Mouse (Mus musculus): Measurements from ENCODE around the gene Gpatch3. TPM values are rescaled to one million over a fixed set of nuclear protein-coding genes. Genes with fewer than 3 reads are reported as not detected.

The Gpatch3 gene
- total RNA-seq, 2 experiments from 2014 or later, result 8.5 to 8.7 TPM

- intact Hi-C loops (cut with DNase I), result no loop called here
- DNase-seq (ENCODE audit: extremely low spot score in 1 of 2, low spot score in 2 of 2), result no peak
- Histone ChIP-seq H3K27ac (no peak overlapping the region), H3K4me3 (no peak overlapping the region)
- peak; percentile 20 for TF ChIP-seq CTCF (IDR thresholded peaks at IDR 0.05)
Measured at GRCm38 (mm10) chr4:133612416-133612815, 37.9 kb downstream of the Gpatch3 start.

DNA sequence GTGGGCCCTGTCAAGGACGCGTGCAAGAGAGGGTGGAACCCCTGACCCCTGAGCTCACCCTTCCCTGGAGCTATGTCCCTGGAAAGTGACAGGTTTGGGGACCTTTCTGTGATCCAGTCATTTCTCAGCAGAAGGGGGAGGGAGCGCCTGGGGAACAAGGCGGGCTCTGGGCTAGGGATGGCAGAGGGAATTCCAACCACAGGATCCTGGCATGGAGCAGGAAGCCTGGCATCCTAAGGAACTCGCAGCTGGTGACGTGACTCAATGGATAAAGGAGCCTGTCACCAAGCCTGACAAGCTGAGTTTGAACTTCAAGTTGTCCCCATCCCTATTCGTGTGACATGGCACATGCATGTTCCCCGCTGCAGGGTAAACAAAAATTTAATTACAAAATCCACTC lies 38.5 kb downstream of the Gpatch3 start:
- Histone ChIP-seq H3K4me3 (no peak overlapping the region), H3K27ac (no peak overlapping the region)
- intact Hi-C loops (cut with DNase I), result no loop called here
- no peak for TF ChIP-seq CTCF (IDR thresholded peaks at IDR 0.05)
- DNase-seq (ENCODE audit: extremely low spot score in 1 of 2, low spot score in 2 of 2), result no peak

DNA sequence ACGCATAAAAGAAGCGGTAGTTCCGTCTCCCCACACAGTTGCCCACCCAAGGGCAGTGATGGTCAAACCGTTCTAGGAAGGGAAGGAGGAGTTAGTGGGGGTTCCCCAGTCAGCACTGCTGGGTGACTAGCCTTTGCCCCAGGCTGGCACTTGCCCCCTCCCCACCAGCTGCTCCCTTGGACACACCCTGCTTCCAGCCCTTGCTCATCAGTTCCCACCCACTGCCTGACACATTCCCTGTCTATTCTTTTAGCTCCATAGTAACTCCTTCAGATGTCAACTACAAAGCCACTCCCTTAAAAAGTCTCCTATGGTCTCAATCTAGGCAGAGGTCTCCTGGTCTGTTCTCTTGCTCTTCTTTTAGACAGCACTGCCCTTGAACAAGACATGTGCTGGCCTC lies 39.3 kb downstream of the Gpatch3 start:
- H3K4me3 ChIP-seq, result no peak overlapping the region
- no peak for TF ChIP-seq CTCF (IDR thresholded peaks at IDR 0.05)
- intact Hi-C loops (cut with DNase I), result no loop called here
- peak overlapping the region; percentile 62 for H3K27ac ChIP-seq
- no peak for DNase-seq (ENCODE audit: extremely low spot score in 1 of 2, low spot score in 2 of 2)

DNA sequence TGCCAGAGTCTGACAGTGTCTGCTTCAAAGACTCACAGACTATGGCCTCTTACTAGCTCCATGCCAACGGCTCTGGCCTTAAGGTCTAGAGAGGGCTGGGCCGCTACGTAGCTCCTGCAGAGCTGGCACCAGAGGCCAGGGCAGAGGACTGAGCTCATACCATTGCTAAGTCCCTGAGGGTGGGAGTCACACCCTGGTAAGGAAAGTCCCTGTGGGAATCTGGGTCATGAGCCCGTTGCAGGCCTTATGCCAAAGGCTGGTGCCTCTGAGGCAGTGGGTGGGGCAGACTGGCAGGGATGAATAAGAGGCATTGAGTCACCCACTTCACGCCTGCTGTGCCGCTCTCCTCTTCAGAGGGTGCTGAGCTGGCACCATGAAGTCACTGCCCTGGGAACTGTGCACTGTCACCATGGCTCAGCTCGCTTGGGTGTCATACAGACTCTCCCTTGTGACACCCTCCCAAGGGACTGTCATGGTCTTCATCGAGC lies 39.8 kb downstream of the Gpatch3 start:
- H3K4me3 ChIP-seq, result no peak overlapping the region
- DNase-seq (ENCODE audit: extremely low spot score in 1 of 2, low spot score in 2 of 2), result peak; percentile 70 to 75
- H3K27ac ChIP-seq, result peak overlapping the region; percentile 75
- intact Hi-C loops (cut with DNase I), result no loop called here
- no peak for TF ChIP-seq CTCF (IDR thresholded peaks at IDR 0.05)

- no peak for TF ChIP-seq CTCF (IDR thresholded peaks at IDR 0.05)
- intact Hi-C loops (cut with DNase I), result no loop called here
- no peak overlapping the region for H3K4me3 ChIP-seq
Measured at GRCm38 (mm10) chr4:133615416-133615815, 40.9 kb downstream of the Gpatch3 start.

GRCm38 (mm10) chr4:133617936-133618335 lies 43.4 kb downstream of the Gpatch3 start:
- no peak for TF ChIP-seq CTCF (IDR thresholded peaks at IDR 0.05)
- intact Hi-C loops (cut with DNase I), result no loop called here
- Histone ChIP-seq H3K27ac (no peak overlapping the region), H3K4me3 (no peak overlapping the region)
- DNase-seq (ENCODE audit: extremely low spot score in 1 of 2, low spot score in 2 of 2), result no peak

More at GRCm38 (mm10) chr4:133615416-133615815, 40.9 kb downstream of the Gpatch3 start:
- no peak overlapping the region; the same call in 1 of the 2 replicates for H3K27ac ChIP-seq
- no peak for DNase-seq (ENCODE audit: extremely low spot score in 1 of 2, low spot score in 2 of 2)

- intact Hi-C loops (cut with DNase I), result no loop called here
- no peak for DNase-seq (ENCODE audit: extremely low spot score in 1 of 2, low spot score in 2 of 2)
- TF ChIP-seq CTCF (IDR thresholded peaks at IDR 0.05), result no peak
- Histone ChIP-seq H3K4me3 (no peak overlapping the region), H3K27ac (no peak overlapping the region)
Measured at GRCm38 (mm10) chr4:133619473-133620136, 45.1 kb downstream of the Gpatch3 start.

DNA sequence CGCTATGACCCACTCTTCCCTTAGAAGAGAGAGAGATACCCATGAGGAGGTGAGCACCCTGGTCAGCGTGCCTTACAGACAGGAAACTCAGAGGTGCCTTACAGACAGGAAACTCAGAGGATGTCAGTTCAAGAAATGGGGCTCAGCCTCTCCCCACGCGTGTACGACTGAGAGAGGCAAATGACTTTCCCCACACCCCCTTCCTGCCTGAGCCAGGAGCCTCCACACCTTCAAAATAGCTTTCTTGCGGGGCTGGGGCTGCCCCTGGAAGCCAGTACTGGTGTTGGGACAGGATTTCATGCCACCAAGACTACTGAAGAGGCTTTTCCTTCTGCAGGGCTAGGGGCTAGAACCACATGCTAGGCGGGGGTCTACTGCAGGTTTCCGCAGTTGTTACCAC lies 46.1 kb downstream of the Gpatch3 start:
- Histone ChIP-seq H3K27ac (no peak overlapping the region), H3K4me3 (no peak overlapping the region)
- no peak for TF ChIP-seq CTCF (IDR thresholded peaks at IDR 0.05)
- no peak for DNase-seq (ENCODE audit: extremely low spot score in 1 of 2, low spot score in 2 of 2)
- intact Hi-C loops (cut with DNase I), result no loop called here

DNA sequence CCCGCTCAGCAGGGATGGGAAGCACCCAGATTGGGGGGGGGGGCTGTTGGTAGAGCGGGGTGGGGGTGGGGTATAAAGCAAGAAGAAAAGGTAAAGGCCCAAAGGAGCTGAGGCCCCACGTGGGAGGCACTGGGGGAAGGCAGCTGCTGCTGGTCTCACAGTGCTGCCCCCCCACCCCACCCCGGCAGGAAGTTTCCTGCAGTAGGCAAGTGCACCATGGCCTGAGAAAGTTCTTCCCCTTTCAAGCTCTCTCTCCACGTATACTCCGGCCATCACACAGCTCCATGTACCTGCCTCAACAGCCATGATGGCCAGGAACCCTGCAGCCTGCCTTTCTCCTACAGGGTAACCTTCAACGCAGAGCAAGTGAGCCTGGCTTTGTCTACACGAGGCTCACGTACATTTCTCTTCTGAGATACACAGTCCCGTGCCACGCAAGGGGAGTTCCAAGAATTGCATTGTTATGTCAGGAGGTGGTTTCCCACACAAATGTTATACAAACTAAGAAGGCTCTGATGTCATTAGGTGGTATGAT lies 47.7 kb downstream of the Gpatch3 start:
- no peak for DNase-seq (ENCODE audit: extremely low spot score in 1 of 2, low spot score in 2 of 2)
- H3K4me3 ChIP-seq, result no peak overlapping the region
- intact Hi-C loops (cut with DNase I), result no loop called here
- TF ChIP-seq CTCF (IDR thresholded peaks at IDR 0.05), result no peak
- no peak overlapping the region for H3K27ac ChIP-seq

DNA sequence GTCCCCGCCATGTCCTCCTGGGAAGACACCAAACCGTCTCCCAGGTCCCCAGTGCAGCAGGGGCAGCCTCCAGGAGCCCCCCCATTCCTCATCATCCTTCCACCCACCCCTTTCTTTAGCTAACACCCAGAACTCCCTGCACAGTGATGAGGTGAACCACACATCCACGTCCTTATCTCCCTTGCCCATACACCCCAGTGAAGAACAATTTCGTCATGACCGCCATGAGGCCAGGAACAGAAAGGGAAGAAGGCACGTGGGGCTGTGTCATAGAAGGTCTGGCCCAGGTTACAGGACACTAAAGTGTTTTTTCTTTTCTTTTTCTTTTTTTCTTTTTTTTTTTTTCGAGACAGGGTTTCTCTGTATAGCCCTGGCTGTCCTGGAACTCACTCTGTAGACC lies 50.3 kb downstream of the Gpatch3 start:
- intact Hi-C loops (cut with DNase I), result no loop called here
- no peak for DNase-seq (ENCODE audit: extremely low spot score in 1 of 2, low spot score in 2 of 2)
- no peak for TF ChIP-seq CTCF (IDR thresholded peaks at IDR 0.05)
- H3K27ac ChIP-seq, result no peak overlapping the region
- no peak overlapping the region for H3K4me3 ChIP-seq

DNA sequence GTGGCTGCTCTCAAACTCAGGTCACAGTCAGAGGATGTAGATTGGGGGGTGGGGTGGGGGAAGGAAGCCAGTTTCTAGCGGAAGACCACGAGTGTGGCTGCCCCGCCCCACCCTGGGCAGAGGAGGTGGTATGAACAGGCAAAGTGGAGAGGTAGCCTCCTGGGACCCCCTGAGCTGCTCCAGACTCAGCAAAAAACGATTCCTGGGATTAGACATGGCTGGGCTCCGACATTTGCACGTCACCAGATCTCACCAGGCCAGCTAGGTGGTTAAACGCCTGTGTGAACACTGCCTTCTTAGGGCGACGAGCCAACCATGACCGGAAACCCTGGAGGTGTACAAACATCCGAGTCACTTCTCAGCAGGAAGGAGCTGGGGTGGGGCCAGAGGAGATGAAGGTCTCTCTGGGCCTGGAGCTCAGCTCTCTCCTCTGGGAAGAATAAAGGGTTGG lies 51.1 kb downstream of the Gpatch3 start:
- intact Hi-C loops (cut with DNase I), result no loop called here
- TF ChIP-seq CTCF (IDR thresholded peaks at IDR 0.05), result no peak
- DNase-seq (ENCODE audit: extremely low spot score in 1 of 2, low spot score in 2 of 2), result no peak
- Histone ChIP-seq H3K27ac (peak overlapping the region; percentile 66), H3K4me3 (no peak overlapping the region)

GRCm38 (mm10) chr4:133626221-133626620 lies 51.7 kb downstream of the Gpatch3 start:
- TF ChIP-seq CTCF (IDR thresholded peaks at IDR 0.05), result no peak
- Histone ChIP-seq H3K4me3 (no peak overlapping the region), H3K27ac (peak overlapping the region; percentile 66)
- DNase-seq (ENCODE audit: extremely low spot score in 1 of 2, low spot score in 2 of 2), result no peak
- intact Hi-C loops (cut with DNase I), result no loop called here

DNA sequence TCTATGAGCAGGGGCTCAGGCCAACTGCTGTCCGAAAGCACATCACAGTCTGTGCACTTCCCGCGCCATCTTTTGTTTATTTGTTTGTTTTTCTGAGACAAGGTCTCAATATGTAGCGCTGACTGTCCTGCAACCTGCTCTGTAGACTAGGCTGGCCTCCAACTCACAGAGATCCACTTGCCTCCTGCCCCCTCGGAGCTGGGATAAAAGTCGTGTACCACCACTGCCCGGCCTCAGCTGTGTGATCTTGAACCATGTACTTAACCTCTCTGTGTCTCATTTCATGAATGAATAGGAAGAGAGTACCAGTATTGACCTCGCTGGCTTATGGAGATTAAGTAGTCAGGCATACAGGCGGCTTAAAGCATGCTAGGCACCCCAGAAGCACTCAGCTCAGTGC lies 52.1 kb downstream of the Gpatch3 start:
- DNase-seq (ENCODE audit: extremely low spot score in 1 of 2, low spot score in 2 of 2), result no peak
- intact Hi-C loops (cut with DNase I), result no loop called here
- Histone ChIP-seq H3K27ac (peak overlapping the region; percentile 66; the same call in 1 of the 2 replicates), H3K4me3 (no peak overlapping the region)
- no peak for TF ChIP-seq CTCF (IDR thresholded peaks at IDR 0.05)
